Mouse (Mus musculus) heart, embryonic 13.5 days (tissue): Measurements from ENCODE around the gene Gm5767. TPM values are rescaled to one million over a fixed set of nuclear protein-coding genes. Genes with fewer than 3 reads are reported as not detected.

ENCODE experiments used
- ATAC-seq: fragments of 200-750 bp; cut with Nextera tagmentation; 2 replicates; pipeline ENCODE4 v1.8.0; 2017; ENCODE audit warnings: moderate TSS enrichment; ENCODE audit not compliant: insufficient number of reproducible peaks, low FRiP score, low TSS enrichment; ENCODE audit errors: extremely low read depth
- H3K27ac ChIP-seq: fragments of 300-500 bp; sonication (generic); replicated peaks from 2 replicates; pipeline ENCODE4 v1.5.1; 2015; ENCODE audit warnings: moderate library complexity, mild to moderate bottlenecking, inconsistent platforms
- H3K27me3 ChIP-seq: fragments of 300-500 bp; sonication (generic); replicated peaks from 2 replicates; pipeline ENCODE4 v1.6.1; 2015; ENCODE audit warnings: mild to moderate bottlenecking, inconsistent platforms
- H3K36me3 ChIP-seq: fragments of 300-500 bp; sonication (generic); 2 replicates; pipeline ENCODE4 v1.6.1; 2015; ENCODE audit warnings: mild to moderate bottlenecking, inconsistent platforms
- H3K4me1 ChIP-seq: fragments of 300-500 bp; sonication (generic); 2 replicates; pipeline ENCODE4 v1.6.1; 2015; ENCODE audit warnings: inconsistent platforms
- H3K4me2 ChIP-seq: fragments of 300-500 bp; sonication (generic); 2 replicates; pipeline ENCODE4 v1.6.1; 2015; ENCODE audit warnings: inconsistent platforms, mild to moderate bottlenecking, moderate library complexity
- H3K4me3 ChIP-seq: fragments of 300-500 bp; sonication (generic); 2 replicates; pipeline ENCODE4 v1.5.1; 2015; ENCODE audit warnings: moderate library complexity, mild to moderate bottlenecking, inconsistent platforms
- H3K9ac ChIP-seq: fragments of 300-500 bp; sonication (generic); 2 replicates; pipeline ENCODE4 v1.6.1; 2015; ENCODE audit warnings: inconsistent platforms, mild to moderate bottlenecking, moderate library complexity
- H3K9me3 ChIP-seq: fragments of 300-500 bp; sonication (generic); 2 replicates; pipeline ENCODE4 v1.6.1; 2016; ENCODE audit warnings: inconsistent platforms
- WGBS: fragments of 180-500 bp; shearing (Covaris S2); methylation state at CpG from one replicate; pipeline ENCODE4 v1.1.7; 2015; ENCODE audit warnings: mixed read lengths; 5-methylcytosine and 5-hydroxymethylcytosine counted together
- polyA plus RNA-seq: library from polyadenylated mRNA; unstranded; fragments of >200 nt; fragmentation: Nextera tagmentation; extraction: Ambion mirVana; gene quantifications from 2 replicates; pipeline ENCODE4 v1.2.1, GENCODE M21; 2015

The Gm5767 gene
- polyA plus RNA-seq, 1 experiment from 2014 or later, result not detected

- peaks cover 98% of the 10 kb centered on the region for H3K36me3 ChIP-seq
- H3K4me2 ChIP-seq, result no peak overlapping the region
- 67% methylated on average over 2 of the region's 2 CpGs for whole genome bisulfite sequencing
- H3K4me3 ChIP-seq, result no peak overlapping the region
- no peaks in the 10 kb centered on the region for H3K27me3 ChIP-seq
- H3K9ac ChIP-seq, result no peak overlapping the region
- no peaks in the 10 kb centered on the region for H3K4me1 ChIP-seq
- H3K27ac ChIP-seq, result no peak overlapping the region
- ATAC-seq, result no peak
- H3K9me3 ChIP-seq, result no peaks in the 10 kb centered on the region
Observed at GRCm38 (mm10) chr16:8656256-8656655, 24.3 kb upstream of the Gm5767 start.

- Histone ChIP-seq H3K9me3 (no peaks in the 10 kb centered on the region), H3K9ac (no peak overlapping the region), H3K27me3 (no peaks in the 10 kb centered on the region), H3K36me3 (peaks cover 98% of the 10 kb centered on the region), H3K4me2 (no peak overlapping the region), H3K4me1 (peaks cover 7% of the 10 kb centered on the region; the same call in 1 of the 2 replicates), H3K4me3 (no peak overlapping the region), H3K27ac (no peak overlapping the region)
- ATAC-seq, result no peak
- 73% methylated on average over 4 of the region's 4 CpGs for WGBS
Observed at GRCm38 (mm10) chr16:8658349-8658748, 22.2 kb upstream of the Gm5767 start.

- ATAC-seq, result no peak
Observed at GRCm38 (mm10) chr16:8658764-8659163, 21.8 kb upstream of the Gm5767 start.

GRCm38 (mm10) chr16:8663022-8663421, 17.5 kb upstream of the Gm5767 start:
- Histone ChIP-seq H3K4me1 (peaks cover 48% of the 10 kb centered on the region), H3K9me3 (no peaks in the 10 kb centered on the region), H3K9ac (no peak overlapping the region), H3K27me3 (no peaks in the 10 kb centered on the region), H3K36me3 (peaks cover 65% of the 10 kb centered on the region), H3K27ac (peak overlapping the region; percentile 24; the same call in 1 of the 2 replicates), H3K4me3 (no peak overlapping the region), H3K4me2 (no peak overlapping the region)
- WGBS, result 53% methylated on average over 1 of the region's 2 CpGs
- ATAC-seq, result no peak

More at GRCm38 (mm10) chr16:8658764-8659163, 21.8 kb upstream of the Gm5767 start:
- WGBS, result 94% methylated on average over 4 of the region's 4 CpGs
- peaks cover 98% of the 10 kb centered on the region for H3K36me3 ChIP-seq
- H3K4me3 ChIP-seq, result no peak overlapping the region
- no peaks in the 10 kb centered on the region for H3K9me3 ChIP-seq
- no peaks in the 10 kb centered on the region for H3K27me3 ChIP-seq
- H3K9ac ChIP-seq, result no peak overlapping the region
- H3K4me2 ChIP-seq, result no peak overlapping the region
- peaks cover 8% of the 10 kb centered on the region; the same call in 1 of the 2 replicates for H3K4me1 ChIP-seq
- no peak overlapping the region for H3K27ac ChIP-seq

DNA sequence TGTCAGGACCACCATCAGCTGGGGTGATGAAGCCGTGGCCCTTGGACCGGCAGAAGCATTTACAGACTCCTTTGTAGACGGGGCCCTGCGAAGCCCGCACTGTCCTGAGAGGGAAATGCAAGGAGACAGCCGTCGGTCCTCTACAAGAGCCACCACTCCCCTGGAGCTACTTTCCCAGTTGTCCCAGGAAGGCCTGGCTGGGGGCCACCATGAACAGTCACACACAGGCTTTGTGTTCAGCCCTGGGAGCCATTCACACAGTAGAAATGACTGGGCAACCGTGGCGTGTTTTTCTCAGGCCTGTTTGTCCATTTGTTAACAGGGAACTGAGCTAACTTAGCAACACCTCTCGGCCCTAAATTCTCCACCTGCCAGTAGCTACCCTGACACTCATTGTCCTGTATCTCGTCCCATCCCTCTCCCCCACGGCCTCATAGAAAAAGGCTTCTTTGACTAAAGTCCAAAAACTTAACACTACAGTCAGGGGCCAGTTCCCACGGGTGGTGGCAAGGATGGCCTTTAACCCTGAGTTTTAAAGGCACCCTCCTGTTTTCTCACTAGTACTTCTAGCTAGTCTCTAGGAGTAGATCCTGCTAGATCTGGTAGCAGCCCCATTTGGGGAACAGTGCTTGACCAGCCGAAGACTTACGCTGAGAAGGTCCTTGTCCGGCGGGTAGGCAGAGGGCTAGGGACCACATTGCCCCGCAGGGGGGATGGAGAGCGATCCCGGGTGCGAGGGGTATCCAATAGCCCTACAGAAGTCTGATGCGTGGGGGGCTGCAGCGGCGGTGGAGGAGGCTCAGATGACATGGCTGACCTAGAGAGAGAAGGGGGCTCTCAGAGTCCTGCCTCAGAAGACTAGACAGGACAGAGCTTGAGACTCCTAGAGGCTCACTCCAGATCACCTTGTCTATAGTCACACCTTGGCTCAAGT, 16.7 kb upstream of the Gm5767 start:
- no peak overlapping the region for H3K4me3 ChIP-seq
- peaks cover 57% of the 10 kb centered on the region for H3K4me1 ChIP-seq
- WGBS, result 81% methylated on average over 24 of the region's 24 CpGs
- peaks cover 56% of the 10 kb centered on the region for H3K36me3 ChIP-seq
- H3K9me3 ChIP-seq, result no peaks in the 10 kb centered on the region
- no peak overlapping the region for H3K4me2 ChIP-seq
- ATAC-seq, result no peak
- 0 out of 2 replicates have a peak overlapping the region, but pooled peaks have one; percentile 4 for H3K9ac ChIP-seq
- no peaks in the 10 kb centered on the region for H3K27me3 ChIP-seq
- H3K27ac ChIP-seq, result peak overlapping the region; percentile 24; the same call in 1 of the 2 replicates

GRCm38 (mm10) chr16:8665367-8665766, 15.2 kb upstream of the Gm5767 start:
- 82% methylated on average over 5 of the region's 5 CpGs for WGBS
- H3K27ac ChIP-seq, result no peak overlapping the region; the same call in 1 of the 2 replicates
- H3K9ac ChIP-seq, result no peak overlapping the region
- H3K4me3 ChIP-seq, result no peak overlapping the region
- H3K27me3 ChIP-seq, result no peaks in the 10 kb centered on the region
- H3K9me3 ChIP-seq, result no peaks in the 10 kb centered on the region
- H3K36me3 ChIP-seq, result peaks cover 45% of the 10 kb centered on the region
- ATAC-seq, result no peak
- no peak overlapping the region for H3K4me2 ChIP-seq
- peaks cover 72% of the 10 kb centered on the region for H3K4me1 ChIP-seq

DNA sequence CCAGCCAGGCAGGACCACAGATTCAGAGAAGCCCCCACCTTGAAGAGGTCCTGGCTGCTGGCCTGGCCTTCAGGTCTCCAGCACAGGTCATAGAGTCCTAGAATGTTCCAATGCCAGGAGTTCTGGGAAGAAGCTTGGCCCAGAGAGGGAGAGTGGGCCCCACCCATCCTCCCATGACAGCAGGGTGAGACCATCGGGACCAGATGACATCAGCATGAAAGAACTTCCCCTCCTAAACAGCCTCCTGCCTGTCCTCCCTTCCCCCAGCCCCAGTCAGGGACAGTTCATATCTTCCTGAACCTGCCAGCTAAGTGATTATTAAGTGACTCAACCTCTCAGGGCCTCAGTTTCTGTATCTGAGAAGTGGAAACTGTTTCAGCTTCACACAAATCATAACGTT, 14.1 kb upstream of the Gm5767 start:
- no peaks in the 10 kb centered on the region for H3K9me3 ChIP-seq
- H3K4me3 ChIP-seq, result no peak overlapping the region
- 10% methylated on average over 2 of the region's 2 CpGs for WGBS
- ATAC-seq, result no peak; the same call in 1 of the 2 replicates
- H3K27ac ChIP-seq, result peak overlapping the region; percentile 73
- H3K9ac ChIP-seq, result peak overlapping the region; percentile 63
- H3K4me1 ChIP-seq, result peaks cover 83% of the 10 kb centered on the region
- H3K4me2 ChIP-seq, result peak overlapping the region; percentile 33
- H3K27me3 ChIP-seq, result no peaks in the 10 kb centered on the region
- H3K36me3 ChIP-seq, result peaks cover 34% of the 10 kb centered on the region

DNA sequence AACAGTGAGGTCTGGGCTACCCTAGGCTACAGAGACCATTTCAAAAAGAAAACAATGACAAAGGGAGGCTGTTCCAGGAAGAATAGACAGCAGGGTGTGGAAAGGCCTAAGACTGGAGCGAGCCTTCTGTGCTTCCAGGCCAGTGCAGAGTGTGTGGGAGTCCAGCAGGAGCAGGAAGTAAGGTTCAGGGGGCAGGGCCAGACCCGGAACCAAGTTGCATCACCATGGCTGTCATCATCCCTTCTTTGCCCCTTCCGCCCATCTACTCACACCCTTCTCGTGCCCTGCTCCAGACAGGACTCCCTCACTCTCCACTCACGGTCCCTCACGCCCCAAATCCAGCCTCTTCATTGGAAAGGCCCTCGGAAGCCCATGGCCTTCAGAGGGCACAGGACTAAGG, 13.3 kb upstream of the Gm5767 start:
- WGBS, result 64% methylated on average over 7 of the region's 7 CpGs
- Histone ChIP-seq H3K4me3 (no peak overlapping the region), H3K4me1 (peaks cover 85% of the 10 kb centered on the region), H3K9ac (peak overlapping the region; percentile 63), H3K36me3 (peaks cover 26% of the 10 kb centered on the region), H3K27ac (peak overlapping the region; percentile 73), H3K27me3 (no peaks in the 10 kb centered on the region), H3K4me2 (peak overlapping the region; percentile 27), H3K9me3 (no peaks in the 10 kb centered on the region)
- ATAC-seq, result no peak

GRCm38 (mm10) chr16:8667814-8668213, 12.8 kb upstream of the Gm5767 start:
- Histone ChIP-seq H3K9me3 (no peaks in the 10 kb centered on the region), H3K27ac (peak overlapping the region; percentile 73), H3K4me1 (peaks cover 89% of the 10 kb centered on the region), H3K4me2 (peak overlapping the region; percentile 27; the same call in 1 of the 2 replicates), H3K9ac (peak overlapping the region; percentile 63), H3K36me3 (peaks cover 21% of the 10 kb centered on the region), H3K27me3 (no peaks in the 10 kb centered on the region), H3K4me3 (no peak overlapping the region)
- ATAC-seq, result no peak
- WGBS, result 55% methylated on average over 4 of the region's 4 CpGs

GRCm38 (mm10) chr16:8668386-8668785, 12.2 kb upstream of the Gm5767 start:
- H3K27me3 ChIP-seq, result peaks cover 5% of the 10 kb centered on the region
- H3K4me1 ChIP-seq, result peaks cover 83% of the 10 kb centered on the region
- 51% methylated on average over 2 of the region's 2 CpGs for WGBS
- no peak for ATAC-seq
- peak overlapping the region; percentile 73 for H3K27ac ChIP-seq
- H3K36me3 ChIP-seq, result peaks cover 15% of the 10 kb centered on the region
- peak overlapping the region; percentile 79 for H3K4me2 ChIP-seq
- no peak overlapping the region for H3K4me3 ChIP-seq
- peak overlapping the region; percentile 82 for H3K9ac ChIP-seq
- no peaks in the 10 kb centered on the region for H3K9me3 ChIP-seq

GRCm38 (mm10) chr16:8669432-8669831, 11.1 kb upstream of the Gm5767 start:
- Histone ChIP-seq H3K4me3 (peak overlapping the region; percentile 69), H3K9ac (peak overlapping the region; percentile 82), H3K4me2 (peak overlapping the region; percentile 79), H3K9me3 (no peaks in the 10 kb centered on the region), H3K36me3 (peaks cover 7% of the 10 kb centered on the region), H3K27me3 (peaks cover 8% of the 10 kb centered on the region), H3K4me1 (peaks cover 80% of the 10 kb centered on the region), H3K27ac (peak overlapping the region; percentile 73)
- WGBS, result 57% methylated on average over 5 of the region's 5 CpGs
- no peak for ATAC-seq
